Mouse (Mus musculus) heart, postnatal 14 days (tissue): ENCODE measurements around the gene Cd1d1. TPM values are rescaled to one million over a fixed set of nuclear protein-coding genes. Genes with fewer than 3 reads are reported as not detected.
"Not testable (repeated sequence)": the region's sequence is repeated elsewhere in the genome, so short reads cannot be mapped to it uniquely, and the experiment has no call there.

ENCODE experiments used
- DNase-seq, 2 experiments: peaks; one replicate each; pipeline ENCODE4 v3.0.0; 2021 to 2022
- intact Hi-C: fragments of 180-260 bp; cut with DNase I; formaldehyde crosslinking; loops from one replicate; pipeline ENCODE4 v1.15.1; 2025
- long read RNA-seq, 2 experiments: library from polyadenylated mRNA; stranded (forward); transcript quantifications; one replicate each; pipeline ENCODE4 v2.0.0; 2021
- total RNA-seq, 2 experiments: library from RNA; stranded (reverse); gene quantifications; 2 replicates each; pipeline ENCODE4 v1.2.3; 2021

The Cd1d1 gene
- total RNA-seq: 1 to 10 TPM; 8.9 to 9.1 TPM
- long read RNA-seq, experiment 1, transcript Cd1d1-201 (6 exons, 1,946 nt): major isoform, 8 of 10 reads
- long read RNA-seq, experiment 1, partial matches to known transcripts: 1 of 10 reads
- long read RNA-seq, experiment 1, other reads (novel, unspliced or antisense): 1 of 10 reads
- long read RNA-seq, experiment 2, transcript Cd1d1-201 (6 exons, 1,946 nt): major isoform, 6 of 7 reads
- long read RNA-seq, experiment 2, partial matches to known transcripts: 0 of 7 reads
- long read RNA-seq, experiment 2, other reads (novel, unspliced or antisense): 0 of 7 reads

DNA sequence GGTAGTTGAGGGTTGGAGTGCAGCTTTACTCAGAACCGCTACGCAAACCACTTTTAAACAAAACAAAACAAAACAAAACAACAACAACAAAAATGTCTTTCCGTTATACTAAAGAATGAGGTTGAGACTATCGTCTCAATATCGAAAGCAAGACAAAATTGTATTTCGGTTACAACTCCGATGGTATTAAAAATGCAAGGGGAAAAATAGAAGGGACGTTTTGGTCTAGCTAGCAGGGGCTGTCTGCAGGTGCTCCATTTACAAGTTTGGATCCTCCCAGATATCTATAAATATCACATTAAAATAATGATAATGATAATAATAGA lies at the start of gene Cd1d1:
Gene Cd1d1 (minus strand): TSS at position 27 of the 326 bp plus-strand sequence.
- DNase-seq: no peak
- intact Hi-C loops: no loop called here

DNA sequence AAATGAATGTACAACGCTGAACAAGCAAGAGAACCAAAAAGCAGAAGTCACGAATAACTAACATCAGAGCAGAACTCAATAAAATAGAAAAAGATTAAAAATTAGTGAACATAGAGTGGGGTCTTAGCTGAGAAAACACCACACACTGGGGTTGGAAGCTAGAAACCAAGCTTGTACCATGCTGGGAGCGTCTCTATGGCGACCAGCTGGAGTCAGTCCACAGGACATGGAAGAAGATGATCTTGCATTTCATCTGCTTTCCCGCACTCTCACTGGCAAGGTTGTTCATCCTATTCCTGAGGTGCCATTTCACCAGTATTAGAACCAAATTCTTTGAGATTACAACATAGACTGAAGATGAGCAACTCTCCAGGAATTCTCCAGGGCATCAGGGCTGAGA lies 48.6 kb upstream of the Cd1d1 start:
- no peak for DNase-seq
- intact Hi-C loops: no loop called here

GRCm38 (mm10) chr3:87041733-87042132 lies 42.5 kb upstream of the Cd1d1 start:
- intact Hi-C loops: no loop called here

DNA sequence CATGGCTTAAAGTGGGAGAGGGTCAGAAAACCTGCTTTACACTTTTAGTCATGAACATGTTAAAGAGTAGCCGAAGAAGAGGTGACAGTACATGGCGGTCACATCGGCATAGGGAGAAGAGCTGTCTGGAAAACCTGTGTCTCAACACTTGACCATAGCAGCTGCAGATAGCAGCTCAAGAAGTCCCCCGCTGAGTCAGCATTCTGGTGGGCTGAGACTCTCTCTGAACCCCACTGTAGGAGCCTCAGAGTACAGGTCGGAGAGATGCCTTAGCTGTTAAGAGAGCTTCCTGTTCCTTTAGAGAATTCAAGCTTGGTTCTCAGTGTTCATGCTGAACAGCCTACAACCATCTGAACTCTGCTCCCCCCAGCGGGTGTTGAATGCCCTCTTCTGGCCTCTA lies 39.3 kb upstream of the Cd1d1 start:
- DNase-seq: no peak
- intact Hi-C loops: no loop called here

More at GRCm38 (mm10) chr3:87041733-87042132, 42.5 kb upstream of the Cd1d1 start:
- no peak for DNase-seq

- intact Hi-C loops: loop anchor here (5.0 kb wide), 1 partner anchor 48 kb away; no protein-coding TSS in a partner anchor
- no peak for DNase-seq
Observed at GRCm38 (mm10) chr3:87034061-87034460, 34.8 kb upstream of the Cd1d1 start.

- DNase-seq: peak; percentile 72 to 82
- intact Hi-C loops: loop anchor here (2.0 to 5.0 kb wide), 3 partner anchors 49 to 465 kb away; partner anchors contain the start of gene Kirrel
Observed at GRCm38 (mm10) chr3:87033357-87033756, 34.1 kb upstream of the Cd1d1 start.

DNA sequence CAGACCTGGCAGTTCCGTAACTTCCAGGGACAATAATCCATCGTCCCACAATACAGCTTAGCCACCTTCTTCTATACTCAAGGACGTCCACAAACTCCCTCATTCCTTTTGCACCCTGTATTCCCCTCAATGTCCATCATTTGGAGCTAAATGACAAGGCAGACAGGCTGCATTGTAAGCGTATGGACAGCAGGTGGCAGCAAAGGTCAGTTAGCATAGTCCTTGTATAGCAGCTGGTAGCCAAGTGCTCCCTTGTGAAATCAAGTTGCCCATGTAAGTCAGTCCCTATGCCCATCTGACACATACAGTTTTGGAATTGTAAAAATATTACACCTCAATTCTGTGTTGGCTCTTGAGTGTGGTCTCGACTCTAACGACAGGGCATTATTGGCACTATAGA lies 31.6 kb upstream of the Cd1d1 start:
- peak; percentile 58 to 73 for DNase-seq
- intact Hi-C loops: loop anchor here (2.0 to 5.0 kb wide), 2 partner anchors 51 to 278 kb away; no protein-coding TSS in a partner anchor

DNA sequence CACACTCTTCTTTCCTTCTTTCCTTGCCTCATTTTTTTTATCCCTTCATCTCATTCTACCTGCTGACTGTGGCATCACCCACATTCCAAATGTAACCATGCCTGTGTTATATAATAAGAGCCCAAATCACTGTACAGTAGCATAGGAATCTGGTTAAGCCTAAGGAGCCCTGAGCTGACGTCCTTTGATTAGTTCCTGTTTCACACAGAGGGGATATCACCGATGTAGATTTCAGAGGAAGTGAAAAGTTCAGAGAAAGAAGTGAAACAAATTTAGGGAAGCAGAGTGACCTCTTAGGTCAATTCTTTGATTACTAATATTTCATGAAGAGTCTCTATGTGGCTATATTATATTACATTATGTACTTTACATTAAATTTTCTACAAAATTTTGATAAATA lies 18.5 kb upstream of the Cd1d1 start:
- intact Hi-C loops: no loop called here

GRCm38 (mm10) chr3:87017001-87017400 lies 17.8 kb upstream of the Cd1d1 start:
- intact Hi-C loops: no loop called here

More for the DNA sequence above, 18.5 kb upstream of the Cd1d1 start:
- DNase-seq: no peak

GRCm38 (mm10) chr3:87015931-87016330 lies 16.7 kb upstream of the Cd1d1 start:
- no peak for DNase-seq
- intact Hi-C loops: no loop called here

More at GRCm38 (mm10) chr3:87017001-87017400, 17.8 kb upstream of the Cd1d1 start:
- no peak for DNase-seq

DNA sequence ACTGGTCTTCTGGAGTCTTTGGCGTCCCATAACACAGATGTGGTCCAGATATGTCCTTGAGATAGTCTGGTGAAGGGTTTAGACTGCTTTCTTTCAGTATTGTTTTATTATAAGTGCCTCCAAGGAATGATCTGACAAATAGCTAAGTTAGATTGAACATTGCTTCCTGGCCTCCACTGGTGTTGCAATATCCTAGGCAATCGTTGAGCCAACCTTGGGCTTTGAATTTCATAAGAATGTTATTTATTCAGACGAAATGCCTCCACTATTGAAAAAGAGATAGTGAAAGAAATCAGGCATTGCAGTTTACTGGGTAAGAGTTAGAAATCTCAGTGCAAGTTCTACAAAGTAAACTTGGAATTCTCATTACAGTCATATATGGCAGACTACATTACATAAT lies 13.2 kb upstream of the Cd1d1 start:
- DNase-seq, intact Hi-C loops: not testable (repeated sequence)

DNA sequence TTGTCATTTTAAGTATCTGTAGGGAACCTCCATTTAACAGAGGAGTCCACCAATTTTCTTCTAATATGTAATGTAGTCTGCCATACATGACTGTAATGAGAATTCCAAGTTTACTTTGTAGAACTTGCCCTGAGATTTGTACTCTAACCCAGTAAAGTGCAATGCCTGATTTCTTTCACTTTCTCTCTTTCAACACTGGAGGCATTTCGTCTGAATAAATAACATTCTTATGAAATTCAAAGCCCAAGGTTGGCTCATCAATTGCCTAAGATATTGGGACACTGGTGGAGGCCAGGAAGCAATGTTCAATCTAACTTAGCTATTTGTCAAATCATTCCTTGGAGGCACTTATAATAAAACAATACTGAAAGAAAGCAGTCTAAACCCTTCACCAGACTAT lies 9.0 kb upstream of the Cd1d1 start:
- DNase-seq, intact Hi-C loops: not testable (repeated sequence)

- intact Hi-C loops: no loop called here
- no peak for DNase-seq
Observed at GRCm38 (mm10) chr3:87000676-87001075, 1.4 kb upstream of the Cd1d1 start.

- no peak for DNase-seq
- intact Hi-C loops: no loop called here
Observed at GRCm38 (mm10) chr3:87000051-87000450, 810 bp upstream of the Cd1d1 start.

GRCm38 (mm10) chr3:86998433-86999414 lies 517 bp downstream of the Cd1d1 start:
- DNase-seq: peak; percentile 76 to 80
- intact Hi-C loops: not testable (repeated sequence)

GRCm38 (mm10) chr3:86996111-86996510 lies 3.1 kb downstream of the Cd1d1 start:
- intact Hi-C loops: no loop called here
- no peak for DNase-seq

GRCm38 (mm10) chr3:86995381-86995780 lies 3.9 kb downstream of the Cd1d1 start:
- intact Hi-C loops: no loop called here
- DNase-seq: no peak

DNA sequence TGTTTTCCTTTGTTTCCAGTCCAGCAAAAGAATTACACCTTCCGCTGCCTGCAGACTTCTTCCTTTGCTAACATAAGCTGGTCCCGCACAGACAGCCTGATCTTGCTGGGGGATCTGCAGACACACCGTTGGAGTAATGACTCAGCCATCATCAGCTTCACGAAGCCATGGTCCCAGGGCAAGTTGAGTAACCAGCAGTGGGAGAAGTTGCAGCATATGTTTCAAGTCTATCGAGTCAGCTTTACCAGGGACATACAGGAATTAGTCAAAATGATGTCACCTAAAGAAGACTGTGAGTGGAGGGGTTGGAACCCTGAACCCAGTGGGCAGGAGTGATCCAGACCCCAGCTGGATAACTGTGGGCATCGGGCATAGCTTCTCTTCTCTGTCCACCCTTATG lies 12.3 kb downstream of the Cd1d1 start:
- DNase-seq, intact Hi-C loops: not testable (repeated sequence)

DNA sequence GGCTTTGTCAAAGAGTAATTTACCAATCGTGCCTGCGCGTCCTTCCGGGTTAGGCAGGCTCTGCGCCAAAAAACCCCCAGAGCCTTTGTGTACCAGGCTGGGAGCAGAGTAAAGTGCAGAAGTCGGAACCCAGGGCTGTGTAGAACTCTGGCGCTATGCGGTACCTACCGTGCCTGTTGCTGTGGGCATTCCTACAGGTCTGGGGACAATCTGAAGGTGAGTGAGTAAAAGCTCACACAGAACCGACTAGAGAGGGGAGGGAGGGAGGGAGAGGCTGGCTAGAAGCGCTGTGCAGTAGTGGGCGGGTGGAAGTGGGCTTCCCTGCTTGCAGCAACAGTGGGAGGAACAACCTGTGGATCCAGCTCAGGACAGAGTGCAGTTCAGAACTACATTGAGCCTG lies 12.8 kb downstream of the Cd1d1 start:
- DNase-seq: no peak
- intact Hi-C loops: no loop called here

GRCm38 (mm10) chr3:86983382-86983781 lies 15.9 kb downstream of the Cd1d1 start:
- intact Hi-C loops: no loop called here
- DNase-seq: no peak

DNA sequence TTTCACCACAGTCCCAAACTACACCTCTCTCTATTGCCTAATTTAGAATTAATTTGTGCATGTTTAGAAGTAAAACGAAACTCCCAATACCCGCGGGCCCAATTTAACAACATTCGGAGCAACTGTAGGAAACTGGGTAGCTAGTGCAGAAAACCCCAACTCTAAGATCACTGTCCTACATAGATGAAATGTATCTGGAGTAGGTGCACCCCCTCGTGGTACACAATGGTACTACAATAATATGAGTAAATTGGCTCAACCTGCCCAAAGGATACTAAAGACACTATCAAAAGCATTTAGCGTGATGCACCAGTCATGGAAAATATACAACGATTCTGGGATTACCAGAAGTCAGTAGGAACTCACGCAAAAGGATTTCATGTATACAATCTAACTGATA lies 22.7 kb downstream of the Cd1d1 start:
- intact Hi-C loops: loop anchor here (1.0 to 10.0 kb wide), 3 partner anchors 52 to 649 kb away; partner anchors contain the start of gene Dclk2
- peak; percentile 56 to 73 for DNase-seq
